Mouse (Mus musculus): ENCODE data around the gene Rln1.

- TF ChIP-seq CTCF (IDR thresholded peaks at IDR 0.05; ENCODE audit: low read depth) (no peak), EP300 (IDR thresholded peaks at IDR 0.05; ENCODE audit: low read depth) (no peak)
Observed at GRCm38 (mm10) chr19:29323416-29324049, 10.9 kb downstream of the Rln1 start.

All from liver, postnatal 0 days (tissue).